Mouse (Mus musculus) neural tube, embryonic 15.5 days (tissue): ENCODE data around the gene Ankar. TPM values are rescaled to one million over a fixed set of nuclear protein-coding genes. Genes with fewer than 3 reads are reported as not detected.

Experiments used
- ATAC-seq: fragments of 200-750 bp; cut with Nextera tagmentation; 2 replicates; pipeline ENCODE4 v1.8.0; 2017; ENCODE audit warnings: mild to moderate bottlenecking, moderate TSS enrichment, moderate library complexity; ENCODE audit not compliant: low FRiP score
- H3K27ac ChIP-seq: fragments of 300-500 bp; sonication (generic); replicated peaks from 2 replicates; pipeline ENCODE4 v1.5.1; 2015; ENCODE audit warnings: mild to moderate bottlenecking, inconsistent platforms
- H3K27me3 ChIP-seq: fragments of 300-500 bp; sonication (generic); replicated peaks from 2 replicates; pipeline ENCODE4 v1.6.1; 2015; ENCODE audit warnings: inconsistent platforms
- H3K36me3 ChIP-seq: fragments of 300-500 bp; sonication (generic); 2 replicates; pipeline ENCODE4 v1.6.1; 2015; ENCODE audit warnings: inconsistent platforms
- H3K4me1 ChIP-seq: fragments of 300-500 bp; sonication (generic); 2 replicates; pipeline ENCODE4 v1.6.1; 2015; ENCODE audit warnings: inconsistent platforms
- H3K4me2 ChIP-seq: fragments of 300-500 bp; sonication (generic); 2 replicates; pipeline ENCODE4 v1.6.1; 2015; ENCODE audit warnings: inconsistent platforms, mild to moderate bottlenecking, moderate library complexity
- H3K4me3 ChIP-seq: fragments of 300-500 bp; sonication (generic); replicated peaks from 2 replicates; pipeline ENCODE4 v1.5.1; 2015; ENCODE audit warnings: mild to moderate bottlenecking, inconsistent platforms
- H3K9ac ChIP-seq: fragments of 300-500 bp; sonication (generic); replicated peaks from 2 replicates; pipeline ENCODE4 v1.6.1; 2015; ENCODE audit warnings: mild to moderate bottlenecking, inconsistent platforms
- H3K9me3 ChIP-seq: fragments of 300-500 bp; sonication (generic); replicated peaks from 2 replicates; pipeline ENCODE4 v1.6.1; 2016; ENCODE audit warnings: inconsistent platforms
- WGBS: fragments of 180-500 bp; shearing (Covaris S2); methylation state at CpG from one replicate; pipeline ENCODE4 v1.1.7; 2015; ENCODE audit warnings: mixed read lengths; 5-methylcytosine and 5-hydroxymethylcytosine counted together
- polyA plus RNA-seq: library from polyadenylated mRNA; unstranded; fragments of >200 nt; fragmentation: Nextera tagmentation; extraction: Ambion mirVana; gene quantifications from 2 replicates; pipeline ENCODE4 v1.2.1, GENCODE M21; 2015

The Ankar gene
- polyA plus RNA-seq, 1 experiment from 2014 or later: not detected

DNA sequence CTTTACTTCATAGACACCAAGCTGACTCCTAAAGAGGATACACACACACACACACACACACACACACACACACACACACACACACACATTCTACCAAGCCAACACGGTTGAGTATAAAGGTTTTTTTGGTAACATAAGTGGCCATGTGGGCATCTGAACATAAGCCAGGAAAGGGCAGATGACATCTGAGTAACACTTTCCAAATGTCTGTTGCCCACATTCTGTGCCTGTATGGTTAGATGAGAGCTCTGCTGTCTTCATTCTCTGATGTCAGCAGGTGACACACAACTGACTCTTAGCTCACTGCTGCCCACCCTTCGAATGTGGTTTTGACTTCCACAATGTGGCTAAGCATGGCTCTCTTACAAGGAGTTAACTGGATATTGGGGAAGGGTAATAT, 24.0 kb upstream of the Ankar start:
- no peak overlapping the region for H3K4me2 ChIP-seq
- peaks cover 22% of the 10 kb centered on the region for H3K4me1 ChIP-seq
- no peak overlapping the region for H3K4me3 ChIP-seq
- H3K27me3 ChIP-seq: no peaks in the 10 kb centered on the region
- WGBS: 90% methylated on average over 2 of the region's 2 CpGs
- no peaks in the 10 kb centered on the region for H3K9me3 ChIP-seq
- H3K27ac ChIP-seq: no peak overlapping the region
- H3K9ac ChIP-seq: no peak overlapping the region
- ATAC-seq: no peak
- H3K36me3 ChIP-seq: peaks cover under 1% of the 10 kb centered on the region; the same call in 1 of the 2 replicates

DNA sequence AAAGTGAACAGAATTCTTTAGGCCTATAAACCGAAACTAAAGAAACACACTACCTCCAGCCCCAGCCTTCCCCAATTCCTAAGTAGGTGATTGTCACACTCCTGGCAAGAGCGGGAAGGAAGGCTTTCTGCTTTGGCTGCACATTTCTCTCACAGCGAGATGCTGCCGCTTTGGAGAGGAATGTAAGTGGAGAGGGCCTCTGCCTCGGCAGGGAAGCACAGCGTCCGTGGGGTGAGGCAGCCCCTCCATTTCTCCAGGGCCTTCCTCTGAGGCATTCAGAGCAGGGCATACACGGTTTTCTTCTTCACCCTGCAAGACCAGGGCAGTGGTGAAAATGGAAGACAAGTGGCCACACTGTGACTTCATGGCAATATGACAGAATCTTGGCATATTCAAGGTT, 22.3 kb upstream of the Ankar start:
- H3K27me3 ChIP-seq: no peaks in the 10 kb centered on the region
- H3K36me3 ChIP-seq: peaks cover 3% of the 10 kb centered on the region; the same call in 1 of the 2 replicates
- 40% methylated on average over 8 of the region's 8 CpGs for WGBS
- H3K4me3 ChIP-seq: no peak overlapping the region
- H3K27ac ChIP-seq: 0 out of 2 replicates have a peak overlapping the region, but pooled peaks have one; percentile 9
- ATAC-seq: no peak
- H3K9ac ChIP-seq: no peak overlapping the region
- H3K4me2 ChIP-seq: no peak overlapping the region
- H3K9me3 ChIP-seq: no peaks in the 10 kb centered on the region
- H3K4me1 ChIP-seq: peaks cover 12% of the 10 kb centered on the region

DNA sequence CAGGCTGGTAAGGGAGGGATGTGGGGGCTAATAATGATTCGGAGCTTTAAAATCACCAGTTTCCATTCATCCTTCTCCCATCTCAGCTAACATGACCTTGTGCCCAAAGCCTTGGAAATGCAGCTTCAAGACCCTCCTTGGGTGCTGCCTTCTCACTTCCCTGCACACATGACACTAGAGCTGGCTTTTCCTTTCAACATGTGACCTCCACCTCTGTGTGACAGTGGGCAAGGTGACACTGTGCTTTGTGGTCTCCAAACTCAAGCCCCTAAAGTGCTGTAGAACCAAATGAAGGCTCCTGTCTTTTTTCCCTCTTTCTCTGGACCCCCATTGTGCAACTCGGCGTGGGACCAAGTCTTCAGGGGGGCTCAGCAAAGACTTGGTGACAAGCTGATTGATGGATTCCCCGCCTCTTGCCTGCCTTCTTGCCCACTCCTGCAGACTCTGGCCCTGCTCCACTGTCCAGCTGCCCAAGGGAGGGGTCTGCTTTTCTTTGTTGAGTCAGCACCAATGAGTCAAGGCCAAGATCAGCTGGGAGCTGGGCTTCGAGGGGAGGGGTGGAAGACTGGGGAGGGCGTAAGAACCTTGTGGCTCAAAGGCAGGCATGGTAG, 19.8 kb upstream of the Ankar start:
- Histone ChIP-seq H3K36me3 (peaks cover 12% of the 10 kb centered on the region; the same call in 1 of the 2 replicates), H3K4me2 (no peak overlapping the region), H3K27me3 (no peaks in the 10 kb centered on the region), H3K4me1 (peaks cover 12% of the 10 kb centered on the region), H3K4me3 (no peak overlapping the region), H3K9ac (no peak overlapping the region), H3K9me3 (no peaks in the 10 kb centered on the region), H3K27ac (peak overlapping the region; percentile 38; the same call in 1 of the 2 replicates)
- ATAC-seq: peak; percentile 79
- 22% methylated on average over 6 of the region's 6 CpGs for WGBS

DNA sequence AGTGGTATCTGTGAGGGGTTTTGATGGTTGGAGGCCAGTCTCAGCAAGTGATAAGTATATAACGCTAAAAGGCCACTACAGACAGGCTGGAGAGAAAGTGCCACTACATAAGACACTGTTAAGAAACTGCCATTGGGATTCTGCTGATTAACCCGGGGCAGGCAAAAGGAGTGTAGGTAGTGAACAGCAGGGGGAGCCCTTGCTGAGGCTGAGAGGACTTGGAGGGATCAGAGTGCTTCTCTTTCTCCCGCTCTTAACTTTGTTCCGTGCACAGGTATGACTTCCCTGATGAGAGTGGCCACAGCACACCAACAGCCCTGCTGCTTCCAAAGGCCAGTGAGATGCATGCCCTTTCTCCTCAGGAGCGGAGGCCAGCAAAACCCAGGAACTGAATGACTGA, 18.5 kb upstream of the Ankar start:
- 29% methylated on average over 5 of the region's 5 CpGs for WGBS
- Histone ChIP-seq H3K4me2 (no peak overlapping the region), H3K4me1 (peaks cover 18% of the 10 kb centered on the region), H3K9ac (no peak overlapping the region), H3K27ac (no peak overlapping the region), H3K4me3 (no peak overlapping the region), H3K36me3 (peaks cover 26% of the 10 kb centered on the region), H3K27me3 (no peaks in the 10 kb centered on the region), H3K9me3 (no peaks in the 10 kb centered on the region)
- ATAC-seq: 0 out of 2 replicates have a peak, but pooled peaks have one; percentile 18

DNA sequence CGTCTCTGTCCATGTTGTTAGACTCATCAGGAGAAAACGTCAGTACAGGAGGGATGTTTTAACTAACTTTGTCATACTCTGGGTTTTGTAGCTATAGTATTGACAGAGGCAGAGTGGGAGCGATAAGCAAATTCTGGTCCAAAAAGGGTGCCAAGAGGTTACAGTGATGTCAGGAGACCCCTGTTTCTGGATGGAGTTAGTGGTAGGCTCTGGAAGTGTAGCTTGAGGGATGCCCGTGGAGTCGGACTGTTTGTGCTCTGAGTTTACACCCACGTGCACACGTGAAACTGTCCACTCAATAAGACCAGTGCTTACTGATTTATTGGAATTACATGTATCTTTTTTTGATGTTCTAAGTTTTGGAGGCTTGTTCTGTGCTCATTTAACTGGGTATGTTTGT, 17.2 kb upstream of the Ankar start:
- Histone ChIP-seq H3K27me3 (no peaks in the 10 kb centered on the region), H3K4me1 (peaks cover 27% of the 10 kb centered on the region), H3K9me3 (no peaks in the 10 kb centered on the region), H3K27ac (no peak overlapping the region), H3K9ac (no peak overlapping the region), H3K4me3 (no peak overlapping the region), H3K4me2 (no peak overlapping the region), H3K36me3 (peaks cover 33% of the 10 kb centered on the region)
- 92% methylated on average over 7 of the region's 7 CpGs for WGBS
- ATAC-seq: no peak

DNA sequence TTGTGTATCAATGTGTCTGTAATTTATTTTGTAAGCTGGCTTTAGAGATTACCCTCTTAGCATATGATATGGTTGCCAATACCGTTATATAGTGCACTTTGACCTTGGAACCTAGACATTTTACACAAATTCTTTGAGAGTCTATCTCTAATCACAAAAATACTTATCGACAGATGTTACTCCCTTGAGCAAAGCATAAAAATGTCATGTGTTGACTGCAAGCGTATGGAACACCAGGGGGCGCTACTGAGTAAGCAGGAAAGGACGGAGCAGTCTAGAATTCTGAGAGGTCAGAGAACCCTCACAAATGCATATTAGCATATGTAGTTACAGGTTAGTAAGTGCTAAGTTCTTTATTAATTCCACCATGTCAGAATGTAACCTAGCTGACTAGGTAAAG, 16.5 kb upstream of the Ankar start:
- no peak for ATAC-seq
- Histone ChIP-seq H3K27ac (no peak overlapping the region), H3K4me1 (peaks cover 30% of the 10 kb centered on the region), H3K36me3 (peaks cover 33% of the 10 kb centered on the region), H3K27me3 (no peaks in the 10 kb centered on the region), H3K4me2 (no peak overlapping the region), H3K9me3 (no peaks in the 10 kb centered on the region), H3K4me3 (no peak overlapping the region), H3K9ac (no peak overlapping the region)
- 9% methylated on average over 5 of the region's 5 CpGs for WGBS

DNA sequence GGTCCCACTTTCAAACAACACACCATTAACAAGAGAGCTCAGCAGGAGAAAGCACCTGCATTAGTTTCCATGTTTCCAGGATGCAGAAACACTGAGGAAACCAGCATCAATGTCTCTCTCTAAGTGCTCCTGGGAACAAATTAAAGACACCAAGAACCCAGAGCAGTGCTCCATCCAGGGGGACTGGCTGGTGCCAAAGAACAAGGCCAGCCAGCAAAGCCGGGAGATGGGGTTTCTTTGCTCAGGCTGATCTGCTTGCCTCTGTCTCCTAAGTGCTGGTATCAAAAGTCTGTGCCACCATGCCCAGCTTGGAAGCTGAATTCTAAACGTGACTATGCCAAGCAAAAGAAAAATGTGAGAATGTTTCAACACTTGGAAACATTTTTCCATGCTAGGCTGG, 16.0 kb upstream of the Ankar start:
- 45% methylated on average over 2 of the region's 2 CpGs for WGBS
- Histone ChIP-seq H3K27ac (0 out of 2 replicates have a peak overlapping the region, but pooled peaks have one; percentile 20), H3K27me3 (no peaks in the 10 kb centered on the region), H3K4me1 (peaks cover 30% of the 10 kb centered on the region), H3K4me2 (no peak overlapping the region), H3K9ac (no peak overlapping the region), H3K36me3 (peaks cover 33% of the 10 kb centered on the region), H3K4me3 (no peak overlapping the region), H3K9me3 (no peaks in the 10 kb centered on the region)
- no peak for ATAC-seq

DNA sequence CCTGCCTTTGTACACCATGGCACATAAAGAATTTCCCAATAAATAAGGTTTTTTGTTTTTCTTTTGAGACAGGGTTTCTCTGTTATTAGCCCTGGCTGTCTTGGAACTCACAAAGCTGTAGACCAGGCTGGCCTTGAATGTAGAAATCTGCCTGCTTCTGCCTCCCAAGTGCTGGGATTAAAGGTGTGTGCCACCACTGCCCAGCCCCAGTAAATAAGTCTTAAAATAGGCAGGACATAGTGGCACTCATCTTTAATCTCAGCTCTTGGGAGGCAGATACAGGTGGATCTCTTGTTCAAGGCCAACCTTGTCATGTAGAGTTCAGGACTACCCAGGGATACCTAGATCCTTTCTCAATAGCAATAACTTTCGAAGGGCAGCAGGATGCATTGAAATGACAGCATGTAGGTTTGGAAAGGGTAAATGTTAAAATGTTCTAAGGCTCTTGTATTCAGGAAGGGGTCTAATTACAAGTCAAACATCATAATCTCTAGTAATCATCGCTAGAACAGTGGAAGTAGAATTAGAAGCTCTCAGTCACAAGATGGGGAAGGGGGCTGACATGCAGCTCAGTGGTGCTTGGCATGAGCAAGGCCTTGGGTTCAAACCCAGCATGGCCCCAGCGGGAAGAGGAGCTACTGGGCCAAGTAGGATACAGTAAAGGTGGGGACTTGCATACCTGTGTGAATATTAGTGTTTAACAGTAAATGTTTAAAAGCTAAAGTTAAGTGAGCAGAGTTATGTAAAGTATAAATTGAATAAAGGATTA, 15.4 kb upstream of the Ankar start:
- no peaks in the 10 kb centered on the region for H3K27me3 ChIP-seq
- no peak overlapping the region for H3K9ac ChIP-seq
- no peaks in the 10 kb centered on the region for H3K9me3 ChIP-seq
- no peak overlapping the region for H3K27ac ChIP-seq
- ATAC-seq: no peak
- peaks cover 33% of the 10 kb centered on the region for H3K36me3 ChIP-seq
- H3K4me3 ChIP-seq: no peak overlapping the region
- H3K4me2 ChIP-seq: no peak overlapping the region
- WGBS: 79% methylated on average over 3 of the region's 3 CpGs
- peaks cover 30% of the 10 kb centered on the region for H3K4me1 ChIP-seq

DNA sequence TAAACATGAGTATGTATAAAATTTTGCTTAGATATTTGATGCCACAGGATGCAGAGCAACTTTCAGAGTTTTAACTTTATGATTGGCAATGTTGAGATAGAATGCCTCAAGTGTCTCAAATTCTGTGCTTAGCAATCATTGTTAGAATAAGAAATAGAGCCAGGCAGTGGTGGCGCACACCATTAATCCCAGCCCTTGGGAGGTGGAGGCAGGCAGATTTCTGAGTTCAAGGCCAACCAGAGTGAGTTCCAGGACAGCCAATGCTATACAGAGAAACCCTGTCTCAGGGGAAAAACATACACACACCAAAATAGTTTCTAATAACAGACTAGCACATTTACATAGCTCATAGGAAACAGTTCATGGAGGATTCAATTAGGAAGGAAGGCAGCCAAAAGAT, 14.7 kb upstream of the Ankar start:
- Histone ChIP-seq H3K4me2 (no peak overlapping the region), H3K27ac (no peak overlapping the region), H3K9me3 (no peaks in the 10 kb centered on the region), H3K27me3 (no peaks in the 10 kb centered on the region), H3K36me3 (peaks cover 33% of the 10 kb centered on the region), H3K4me1 (peaks cover 25% of the 10 kb centered on the region), H3K4me3 (no peak overlapping the region), H3K9ac (no peak overlapping the region)
- ATAC-seq: no peak
- 94% methylated on average over 1 of the region's 1 CpGs for WGBS

DNA sequence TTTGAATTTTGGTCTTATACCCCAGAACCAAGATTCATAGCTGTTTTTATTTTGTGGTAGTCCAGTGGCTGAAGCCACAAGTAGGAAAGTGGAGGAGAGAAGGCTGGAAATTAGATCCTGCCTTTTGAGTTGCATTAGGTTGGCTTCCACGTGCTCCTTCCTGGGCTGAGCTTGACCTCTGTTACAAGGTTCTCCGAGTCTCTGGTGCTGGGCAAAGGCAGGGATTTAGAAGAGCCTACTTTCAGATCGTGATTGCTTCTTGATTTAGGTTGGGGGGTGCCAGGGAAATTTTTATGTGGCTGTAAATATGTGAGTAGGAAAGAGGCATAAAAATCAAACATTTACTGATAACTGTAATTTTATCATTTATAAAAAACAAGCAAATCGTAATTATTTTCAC, 14.2 kb upstream of the Ankar start:
- no peak for ATAC-seq
- Histone ChIP-seq H3K36me3 (peaks cover 33% of the 10 kb centered on the region), H3K9me3 (no peaks in the 10 kb centered on the region), H3K27me3 (no peaks in the 10 kb centered on the region), H3K4me3 (no peak overlapping the region), H3K4me1 (peaks cover 24% of the 10 kb centered on the region), H3K27ac (no peak overlapping the region), H3K4me2 (no peak overlapping the region), H3K9ac (no peak overlapping the region)
- 73% methylated on average over 4 of the region's 4 CpGs for WGBS

DNA sequence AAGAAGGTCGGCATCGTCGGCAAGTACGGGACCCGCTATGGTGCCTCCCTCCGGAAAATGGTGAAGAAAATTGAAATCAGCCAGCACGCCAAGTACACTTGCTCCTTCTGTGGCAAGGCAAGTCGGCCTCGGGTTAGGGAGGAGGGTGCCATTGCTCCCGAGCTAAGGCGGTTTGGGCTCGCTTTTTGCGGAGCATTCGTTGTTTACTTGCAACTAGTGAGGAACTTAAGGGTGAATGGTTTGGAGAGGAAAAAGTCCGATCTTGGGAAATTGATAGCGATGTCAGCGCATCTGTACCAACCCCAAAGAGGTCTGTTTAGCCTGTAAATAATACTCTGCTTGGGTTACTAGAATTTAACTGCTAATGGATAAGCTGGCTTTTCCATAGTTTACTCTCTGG, 11.3 kb upstream of the Ankar start:
- ATAC-seq: peak; percentile 7; the same call in 1 of the 2 replicates
- Histone ChIP-seq H3K27ac (peak overlapping the region; percentile 90), H3K4me2 (peak overlapping the region; percentile 75), H3K4me1 (peaks cover 24% of the 10 kb centered on the region), H3K27me3 (no peaks in the 10 kb centered on the region), H3K9me3 (no peaks in the 10 kb centered on the region), H3K9ac (peak overlapping the region; percentile 80), H3K36me3 (peaks cover 30% of the 10 kb centered on the region), H3K4me3 (peak overlapping the region; percentile 71)
- WGBS: under 1% methylated on average over 17 of the region's 17 CpGs
